Mouse (Mus musculus) monocyte, adult 5-6 weeks (primary cell): ENCODE results near the gene Tuba1b. TPM values are rescaled to one million over a fixed set of nuclear protein-coding genes. Genes with fewer than 3 reads are reported as not detected.
"Not testable (repeated sequence)": the region's sequence is repeated elsewhere in the genome, so short reads cannot be mapped to it uniquely, and the experiment has no call there.

Experiments
- ATAC-seq: fragments of 153-309, 156-312 bp; replicated peaks from 2 replicates; pipeline ENCODE4 v1.8.0; 2017; ENCODE audit warnings: mild to moderate bottlenecking; ENCODE audit not compliant: low TSS enrichment, insufficient number of reproducible peaks, severe bottlenecking, poor library complexity, low FRiP score
- total RNA-seq: library from RNA; stranded (forward); fragments of 200-1000, 200-491, 200-594 nt; gene quantifications from 3 replicates; pipeline ENCODE4 v1.2.3, GENCODE M21; 2017

The Tuba1b gene
- total RNA-seq, 1 experiment from 2014 or later, result 86.5 TPM

DNA sequence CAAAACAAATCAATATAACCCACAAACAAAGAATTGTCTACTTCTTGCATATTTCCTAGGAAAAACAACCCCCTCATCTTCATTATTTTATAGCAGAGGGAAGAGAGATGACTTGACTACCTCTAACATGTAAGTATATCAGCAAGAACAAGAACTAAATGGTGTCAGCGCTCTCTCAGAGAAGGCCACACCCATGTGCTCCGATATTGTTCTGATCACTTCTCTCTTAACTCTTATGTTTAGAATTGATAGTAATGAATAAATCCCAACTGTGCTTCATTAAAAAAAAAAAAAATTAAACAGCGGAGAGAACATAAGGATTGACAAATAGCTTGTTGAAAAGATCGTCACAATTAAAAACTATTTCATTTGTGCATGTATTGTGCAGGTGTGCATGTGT lies 21.0 kb upstream of the Tuba1b start:
- ATAC-seq, result no peak

DNA sequence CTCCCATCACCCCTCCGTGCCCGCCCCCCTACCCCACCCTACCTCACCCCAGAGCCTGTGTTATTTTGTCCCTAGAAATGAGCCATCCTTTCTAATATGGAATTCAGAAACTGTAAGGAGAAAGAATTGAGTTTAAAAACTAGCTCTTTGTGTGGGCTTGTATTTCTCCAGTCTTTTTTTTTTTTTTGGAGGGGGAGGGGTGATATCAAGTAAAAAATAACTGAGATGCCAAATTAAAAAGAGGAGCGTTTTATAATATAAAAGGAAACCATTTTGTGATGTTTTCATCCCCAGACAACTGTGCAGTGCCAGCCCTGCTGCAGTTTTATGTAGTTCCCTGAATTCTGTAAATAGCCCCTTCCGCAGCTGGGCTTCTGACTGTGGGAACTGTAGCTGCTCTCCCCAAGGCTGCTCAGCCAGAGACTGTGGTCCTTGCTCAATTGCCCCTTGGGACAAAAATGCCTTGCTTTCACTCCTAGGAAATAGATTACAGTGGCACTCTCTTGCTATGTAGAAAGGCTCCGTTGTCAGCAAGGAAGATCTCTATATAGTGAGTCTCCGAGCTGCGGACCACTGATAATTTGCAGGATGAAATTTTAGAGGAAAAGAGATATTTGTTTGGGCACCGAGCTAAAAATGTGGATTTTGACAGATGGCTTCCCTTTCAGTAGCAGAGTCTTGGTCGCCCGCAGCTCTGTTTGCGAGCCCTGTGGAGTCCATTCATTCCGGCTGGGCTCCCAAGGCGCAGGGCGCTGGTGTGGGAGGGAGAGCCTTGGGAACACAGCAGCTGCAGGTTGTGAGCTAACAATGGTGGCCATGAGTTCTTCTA lies 20.3 kb upstream of the Tuba1b start:
- ATAC-seq, result no peak

DNA sequence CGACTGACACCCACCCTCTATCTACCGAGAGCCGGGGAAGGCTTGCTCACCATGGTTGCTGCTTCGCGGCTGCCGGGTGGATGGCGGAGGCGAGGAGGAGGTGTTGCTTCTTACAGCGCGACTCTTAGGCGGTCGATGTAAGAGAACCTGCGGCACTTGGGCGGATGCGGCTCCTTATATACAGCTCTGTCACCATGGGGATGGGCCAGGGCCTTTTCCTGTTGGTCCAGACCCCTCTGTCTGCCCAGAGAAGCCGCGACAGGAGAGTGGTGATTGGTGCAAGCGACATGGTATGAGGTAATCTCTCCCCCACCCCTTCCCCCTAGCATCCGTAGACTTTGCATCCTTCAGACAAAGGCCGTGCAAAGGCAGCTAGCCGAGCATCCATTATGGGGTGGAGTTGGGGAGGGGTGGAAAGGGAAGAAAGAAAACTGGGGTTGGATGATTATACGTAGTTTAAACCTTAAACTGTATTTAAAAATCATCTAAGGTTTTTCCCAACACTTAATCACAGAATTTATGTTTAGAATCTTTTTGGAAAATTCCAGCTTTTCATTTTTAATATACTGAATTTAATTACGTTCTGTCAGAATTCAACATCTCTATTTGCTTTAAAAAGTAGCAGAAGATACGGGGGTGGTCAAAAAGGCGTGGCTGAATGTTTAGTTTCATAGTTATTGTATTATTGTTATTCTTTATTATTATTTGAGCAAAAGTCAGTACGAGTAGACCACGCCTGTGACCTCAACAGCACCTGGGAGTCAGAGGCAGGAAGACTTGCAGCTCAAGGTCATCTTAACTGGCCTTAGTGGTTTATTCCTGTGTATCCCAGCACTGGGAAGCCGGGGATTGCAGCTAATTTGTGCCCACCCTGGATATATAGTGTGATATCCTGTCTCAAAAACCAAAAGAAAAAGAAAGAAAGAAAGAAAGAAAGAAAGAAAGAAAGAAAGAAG lies 19.3 kb upstream of the Tuba1b start, which contains the start of the genes Gm49450 and Tuba1a:
TSS of gene Gm49450 (minus strand) at position 151 of the 956 bp plus-strand sequence.
TSS of gene Tuba1a (minus strand) at position 303 of the 956 bp plus-strand sequence.
- peak; percentile 91 for ATAC-seq

DNA sequence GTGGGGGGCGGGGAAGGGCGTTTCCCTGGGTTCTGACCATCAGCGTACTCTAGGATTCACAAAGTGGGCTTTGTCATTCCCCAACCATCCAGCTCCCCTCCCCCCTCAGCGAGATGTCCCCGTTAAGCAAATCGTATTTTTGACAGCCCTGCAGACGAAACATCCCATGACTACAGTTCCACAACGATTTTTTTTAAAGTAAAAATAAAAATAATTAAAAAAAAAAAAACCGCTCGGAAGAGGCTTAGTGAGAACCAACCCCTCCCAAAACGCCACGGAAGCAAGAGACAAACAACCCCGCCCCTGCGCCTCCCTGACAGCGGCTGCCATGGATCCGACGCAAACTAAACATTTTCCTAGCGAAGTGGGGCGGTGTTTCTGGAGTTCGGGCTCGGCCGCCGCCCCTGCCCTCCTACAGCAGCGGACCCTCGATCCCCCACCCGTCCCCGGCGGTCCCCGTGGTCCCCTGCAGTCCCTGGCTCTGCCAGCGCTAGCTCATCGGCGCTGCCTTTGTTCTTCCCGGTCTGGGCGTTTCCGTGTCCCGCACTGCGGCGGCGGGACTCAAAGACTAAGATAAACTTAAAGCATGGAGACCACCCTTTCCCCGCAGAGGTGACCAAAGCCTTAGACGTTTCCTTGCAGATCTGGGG lies 18.5 kb upstream of the Tuba1b start:
- peak; percentile 44 for ATAC-seq

DNA sequence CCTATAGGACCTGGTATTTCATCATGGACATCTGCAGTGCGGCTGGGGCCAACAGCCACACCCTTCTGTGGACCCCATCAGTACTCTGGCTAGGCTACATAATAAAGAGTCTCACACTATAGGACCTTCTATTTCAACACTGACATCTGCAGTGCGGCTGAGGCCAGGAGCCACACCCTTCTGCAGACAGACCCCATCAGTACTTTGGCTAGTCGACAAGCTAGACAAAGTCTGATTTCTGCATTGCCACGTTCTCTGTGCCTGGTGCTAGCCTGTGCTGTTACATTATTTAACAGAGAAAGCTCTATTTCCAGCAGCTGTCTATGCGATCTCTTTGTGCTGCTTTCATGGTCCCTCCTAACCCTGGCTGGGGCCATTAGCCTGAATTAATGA lies 17.7 kb upstream of the Tuba1b start:
- no peak for ATAC-seq

DNA sequence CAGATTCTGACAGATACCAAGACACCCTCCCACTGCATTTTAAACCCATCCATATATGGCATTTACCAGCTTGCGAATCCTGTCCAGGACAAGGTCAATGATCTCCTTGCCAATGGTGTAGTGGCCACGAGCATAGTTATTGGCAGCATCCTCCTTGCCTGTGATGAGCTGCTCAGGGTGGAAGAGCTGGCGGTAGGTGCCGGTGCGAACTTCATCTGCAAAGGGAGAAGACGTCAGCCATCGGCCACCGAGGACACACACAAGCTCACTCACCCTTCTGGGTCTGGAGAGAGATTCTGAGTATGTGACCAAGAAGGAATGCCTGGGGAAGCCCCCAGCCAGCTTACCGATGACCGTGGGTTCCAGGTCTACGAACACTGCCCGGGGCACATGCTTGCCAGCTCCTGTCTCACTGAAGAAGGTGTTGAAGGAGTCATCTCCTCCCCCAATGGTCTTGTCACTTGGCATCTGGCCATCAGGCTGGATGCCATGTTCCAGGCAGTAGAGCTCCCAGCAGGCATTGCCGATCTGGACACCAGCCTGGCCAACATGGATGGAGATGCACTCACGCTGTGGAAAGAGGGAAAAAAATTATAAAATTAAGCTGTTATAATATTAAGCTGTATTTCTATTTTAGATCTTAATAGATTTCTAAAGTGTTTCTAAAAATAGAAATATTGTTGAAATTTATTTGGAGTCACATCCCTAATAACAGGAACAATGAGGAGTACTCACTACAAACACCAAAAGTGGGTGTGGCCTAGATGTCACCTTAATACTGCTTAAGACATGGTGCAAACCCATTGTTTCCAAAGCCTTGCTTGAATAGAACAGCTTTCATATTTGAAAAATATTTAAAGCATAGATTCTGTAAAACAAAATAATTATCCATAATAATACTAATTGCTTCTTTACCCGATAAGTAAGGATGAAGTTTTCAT lies 17.0 kb upstream of the Tuba1b start:
- ATAC-seq, result not testable (repeated sequence)

DNA sequence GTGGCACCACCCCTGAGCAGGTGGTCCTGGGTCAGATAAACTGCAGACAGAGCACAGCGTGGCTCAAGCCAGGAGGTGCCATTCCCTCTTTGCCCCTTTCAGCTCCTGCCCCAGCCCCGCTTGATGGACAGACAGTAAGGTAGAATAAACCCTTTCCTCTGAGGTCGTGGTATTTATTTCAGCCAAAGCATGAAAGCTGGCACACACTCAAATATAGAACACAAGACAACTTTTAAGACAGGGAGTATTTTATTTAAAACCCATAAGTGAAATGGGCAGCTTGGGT lies 15.2 kb upstream of the Tuba1b start:
- ATAC-seq, result no peak

DNA sequence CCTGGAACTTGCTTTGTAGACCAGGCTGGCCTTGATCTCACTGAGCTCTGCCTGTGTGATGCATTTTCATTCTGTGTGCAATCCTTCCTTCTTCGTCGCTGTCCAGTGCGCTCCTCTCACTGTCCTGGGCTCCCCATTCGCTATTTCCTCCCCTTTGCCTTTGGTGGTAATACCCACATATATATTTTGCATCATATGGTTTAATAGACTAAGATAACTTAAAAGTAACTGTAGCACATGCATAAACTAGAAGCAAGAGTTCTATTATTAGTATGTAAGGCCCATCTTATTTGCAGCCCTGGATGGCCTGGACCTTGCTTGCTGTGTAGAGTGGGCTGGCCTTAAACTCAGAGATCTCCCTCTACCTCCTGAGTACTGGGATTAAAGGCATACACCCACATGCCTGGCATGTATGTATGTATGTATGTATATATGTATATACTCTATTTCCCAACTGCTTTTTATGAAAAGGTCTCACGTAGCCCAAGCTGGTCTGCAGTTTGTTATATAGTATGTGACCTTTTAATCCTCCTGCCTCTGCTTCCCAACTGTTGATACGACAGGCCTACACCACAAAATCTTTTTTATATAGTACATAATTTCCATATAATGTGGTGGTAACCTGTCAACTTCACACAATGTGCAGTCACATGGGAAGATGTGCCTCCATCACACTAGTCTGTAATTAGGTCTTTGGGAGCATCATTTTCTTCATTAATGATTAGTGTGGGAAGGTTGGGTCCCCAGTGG lies 14.7 kb upstream of the Tuba1b start:
- no peak for ATAC-seq

DNA sequence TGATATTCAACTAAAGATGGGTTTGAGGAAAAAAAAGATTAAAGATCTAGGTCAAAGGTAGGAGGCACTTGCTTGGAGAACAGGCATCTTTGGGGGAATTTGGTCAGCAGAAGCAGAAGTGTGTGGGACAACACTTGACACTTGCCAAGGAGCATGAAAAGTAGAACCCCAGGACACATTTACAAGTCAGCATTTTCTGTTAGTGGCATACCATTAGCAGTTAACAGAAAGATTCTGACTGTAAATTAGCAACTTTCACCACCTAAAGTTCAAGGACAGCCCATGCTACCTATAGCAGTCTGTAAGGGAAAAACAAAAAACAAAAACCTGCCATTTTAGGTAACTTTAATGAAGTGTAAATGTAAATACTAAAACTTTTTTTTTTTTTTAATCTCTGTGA lies 14.0 kb upstream of the Tuba1b start:
- no peak for ATAC-seq

DNA sequence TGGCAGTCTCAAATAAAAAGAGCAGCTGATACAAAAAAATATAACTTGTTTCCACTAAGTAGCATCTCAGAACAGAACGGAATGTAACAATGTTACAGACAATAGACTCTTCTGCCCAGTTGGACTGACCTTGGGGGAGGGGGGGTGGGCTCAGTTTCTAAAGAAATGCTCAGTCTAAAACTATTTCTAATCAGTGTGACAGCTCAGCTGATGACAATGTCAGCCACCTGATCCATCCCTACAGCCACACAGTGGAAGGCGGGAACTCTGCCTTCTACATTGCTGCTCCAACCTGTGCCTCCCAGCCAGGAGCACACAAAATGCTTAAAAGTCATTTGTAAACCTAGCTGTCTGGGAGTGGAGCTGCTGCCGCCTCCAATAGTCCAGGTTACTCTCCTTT lies 13.5 kb upstream of the Tuba1b start:
- no peak for ATAC-seq

DNA sequence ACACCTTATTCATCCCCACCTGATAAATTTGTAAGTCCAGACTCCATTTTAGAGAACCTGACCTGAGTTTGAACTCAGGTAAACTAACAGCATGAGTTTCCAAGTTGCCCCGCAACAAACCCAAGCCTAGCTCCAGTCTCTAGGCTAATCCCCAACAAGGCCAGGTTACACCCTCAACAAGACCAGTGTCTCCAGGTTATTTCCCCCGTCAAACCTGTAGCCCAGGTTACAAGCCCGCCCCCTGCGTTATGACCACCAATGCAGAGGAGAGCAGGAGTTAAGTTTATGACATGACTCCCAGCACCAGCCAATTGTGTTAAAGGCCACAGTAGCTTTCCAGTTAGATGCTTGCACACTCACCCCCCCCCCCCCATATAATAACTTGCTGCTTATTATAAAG lies 8.8 kb upstream of the Tuba1b start:
- ATAC-seq, result no peak

DNA sequence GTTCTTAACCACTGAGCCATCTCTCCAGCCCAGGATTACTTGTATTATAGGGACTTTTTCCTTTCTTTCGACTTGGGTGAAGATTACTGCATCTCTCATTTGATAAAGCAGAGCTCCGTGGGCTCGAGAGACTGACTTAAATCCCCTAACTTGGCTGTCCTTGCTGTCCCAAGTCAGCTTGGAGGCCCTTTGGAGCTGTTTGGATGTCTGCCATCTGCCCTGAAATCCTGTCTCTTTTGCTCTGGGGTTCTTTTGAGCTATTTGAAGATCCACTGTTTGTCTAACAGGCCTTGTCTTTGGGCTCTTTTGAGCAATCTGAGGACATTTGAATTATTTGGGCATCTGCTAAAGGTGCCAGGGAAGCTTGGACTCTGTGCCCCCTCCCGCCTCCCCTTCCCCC lies 7.7 kb upstream of the Tuba1b start:
- no peak for ATAC-seq

DNA sequence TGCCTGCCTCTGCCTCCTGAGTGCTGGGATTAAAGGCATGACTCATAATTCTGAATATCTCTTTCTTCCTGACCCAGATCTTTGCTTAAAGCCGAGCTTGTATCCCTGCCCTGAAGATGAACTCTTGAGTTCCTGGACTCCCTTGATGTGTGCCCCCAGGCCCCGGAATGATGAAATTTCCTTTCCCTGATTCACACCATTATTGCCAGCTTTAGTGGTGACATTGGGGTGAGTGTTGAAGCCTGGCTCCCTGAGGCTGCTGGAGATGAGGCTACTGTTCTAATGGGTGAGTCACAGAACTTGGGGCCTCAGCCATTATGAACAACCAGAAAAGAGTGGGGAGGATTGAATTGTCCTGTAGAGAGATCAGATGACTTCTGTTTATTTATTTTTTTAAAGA lies 7.2 kb upstream of the Tuba1b start:
- no peak for ATAC-seq

DNA sequence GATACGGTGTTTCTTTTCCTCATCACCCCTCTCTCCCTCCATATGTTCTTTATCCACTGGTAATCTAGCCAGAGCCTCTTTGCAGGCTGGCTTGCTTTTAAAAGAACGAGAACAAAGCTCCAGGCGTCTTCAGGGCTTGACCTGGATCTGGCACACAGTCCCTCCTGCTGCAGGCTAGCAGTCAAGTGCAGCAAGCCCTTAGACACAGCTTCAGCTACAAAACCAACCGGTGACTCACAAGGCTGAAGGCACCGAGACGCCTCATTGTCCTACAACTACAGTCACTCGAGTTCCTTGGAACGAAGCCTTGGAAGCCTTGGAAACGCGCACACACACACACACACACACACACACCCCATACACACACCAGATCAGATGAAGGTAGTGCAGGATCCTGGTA lies 6.5 kb upstream of the Tuba1b start:
- ATAC-seq, result no peak

DNA sequence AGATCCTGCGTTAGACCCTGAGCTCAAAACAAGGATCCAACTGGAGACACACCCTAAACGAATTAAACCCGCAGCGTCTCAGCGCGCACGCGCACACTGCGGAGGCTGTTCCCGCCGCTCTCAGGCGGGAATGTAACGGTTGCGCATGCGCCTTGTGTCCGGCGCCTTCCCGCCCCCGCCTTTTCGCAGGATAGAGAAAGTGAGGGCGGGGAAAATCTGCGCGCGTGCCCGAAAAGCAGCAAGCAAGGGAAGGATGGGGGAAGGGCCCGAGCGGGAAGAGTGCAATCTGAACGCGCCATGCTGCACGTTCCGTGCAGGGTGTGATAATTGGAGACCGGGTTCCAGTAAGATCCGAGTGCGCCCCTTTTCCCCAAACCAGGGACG lies 540 bp downstream of the Tuba1b start:
- peak; percentile 74 for ATAC-seq

DNA sequence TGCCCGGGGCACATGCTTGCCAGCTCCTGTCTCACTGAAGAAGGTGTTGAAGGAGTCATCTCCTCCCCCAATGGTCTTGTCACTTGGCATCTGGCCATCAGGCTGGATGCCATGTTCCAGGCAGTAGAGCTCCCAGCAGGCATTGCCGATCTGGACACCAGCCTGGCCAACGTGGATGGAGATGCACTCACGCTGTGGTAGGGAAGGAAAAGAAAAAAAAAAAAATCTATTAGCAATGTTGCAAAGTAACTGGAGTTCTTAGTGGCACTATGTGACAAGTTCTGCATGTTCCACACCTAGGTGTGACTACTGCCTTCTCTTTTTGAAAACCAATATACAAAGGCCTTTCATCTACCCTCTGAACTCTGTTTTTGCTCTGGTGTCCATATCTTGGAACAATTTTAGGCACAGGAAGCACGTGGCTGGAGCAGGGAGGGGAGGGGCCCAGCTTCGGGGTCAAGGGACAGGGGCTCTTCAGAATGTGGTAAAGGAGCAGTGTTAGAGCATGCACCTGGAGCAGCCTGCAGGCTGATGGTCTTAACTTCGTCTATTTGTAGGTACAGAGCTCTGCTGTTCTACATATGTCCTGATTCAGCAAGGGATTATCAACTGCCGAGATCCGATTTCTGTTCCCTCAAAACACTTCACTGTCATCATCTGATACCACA lies 1.2 kb downstream of the Tuba1b start:
- ATAC-seq, result not testable (repeated sequence)

DNA sequence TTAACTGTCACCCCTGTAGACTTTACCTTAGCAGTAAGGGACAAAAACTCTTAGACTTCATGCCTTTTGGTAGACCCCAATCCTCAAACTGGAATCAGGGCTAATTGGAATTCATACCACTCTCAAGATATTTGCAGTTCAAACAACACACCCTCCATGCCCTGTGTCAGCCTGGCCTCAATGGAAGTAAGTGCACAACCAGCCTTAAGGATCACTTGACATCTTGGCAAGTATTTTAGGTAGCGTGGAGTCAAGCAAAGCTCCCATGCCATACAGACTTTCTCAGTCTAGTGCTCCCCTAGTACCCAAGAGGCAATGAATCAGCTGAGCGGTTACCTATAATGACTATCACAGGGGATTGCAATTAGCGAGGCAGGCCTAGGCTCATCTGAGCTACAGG lies 3.4 kb downstream of the Tuba1b start:
- no peak for ATAC-seq
